Mouse (Mus musculus) Muller cell, postnatal 12 days (primary cell): Measurements from ENCODE around the gene Kcna1.

Experiments used
- DNase-seq: peaks from one replicate; pipeline ENCODE4 v3.0.0-alpha.2; 2015; ENCODE audit errors: inconsistent ontology term

The Kcna1 gene

GRCm38 (mm10) chr6:126597741-126598140 is 48.4 kb downstream of the Kcna1 start:
- no peak for DNase-seq

GRCm38 (mm10) chr6:126595805-126596629 is 50.2 kb downstream of the Kcna1 start:
- no peak for DNase-seq

- DNase-seq, result no peak
Observed at GRCm38 (mm10) chr6:126595130-126595529, 51.1 kb downstream of the Kcna1 start.

GRCm38 (mm10) chr6:126594365-126594764 is 51.8 kb downstream of the Kcna1 start:
- no peak for DNase-seq

GRCm38 (mm10) chr6:126593336-126593735 is 52.8 kb downstream of the Kcna1 start:
- DNase-seq, result no peak
